Mouse (Mus musculus): ENCODE results near the gene Stk11.

Gene Stk11

GRCm38 (mm10) chr10:80115290-80115943, at the start of gene Stk11:
TSS of gene Stk11 (plus strand) at chr10:80115803.
- DNase-seq (ENCODE audit: low spot score in 2 of 2): peak; percentile 100

GRCm38 (mm10) chr10:80069251-80069650, 46.4 kb upstream of the Stk11 start:
- no peak for DNase-seq (ENCODE audit: low spot score in 2 of 2)

- no peak for DNase-seq (ENCODE audit: low spot score in 2 of 2)
These were observed 45.6 kb upstream of the Stk11 start for GRCm38 (mm10) chr10:80069948-80070450.

- peak; percentile 45 to 67 for DNase-seq (ENCODE audit: low spot score in 2 of 2)
These were observed 44.6 kb upstream of the Stk11 start for GRCm38 (mm10) chr10:80070837-80071515.

- DNase-seq (ENCODE audit: low spot score in 2 of 2): no peak
These were observed 44.1 kb upstream of the Stk11 start for GRCm38 (mm10) chr10:80071516-80071900.

GRCm38 (mm10) chr10:80072623-80073489, 42.7 kb upstream of the Stk11 start:
- no peak for DNase-seq (ENCODE audit: low spot score in 2 of 2)

- DNase-seq (ENCODE audit: low spot score in 2 of 2): peak; percentile 93
These were observed 40.6 kb upstream of the Stk11 start for GRCm38 (mm10) chr10:80074813-80075601.

- no peak for DNase-seq (ENCODE audit: low spot score in 2 of 2)
These were observed 39.7 kb upstream of the Stk11 start for GRCm38 (mm10) chr10:80075924-80076323.

- DNase-seq (ENCODE audit: low spot score in 2 of 2): no peak
These were observed 39.2 kb upstream of the Stk11 start for GRCm38 (mm10) chr10:80076386-80076785.

GRCm38 (mm10) chr10:80077312-80077711, 38.3 kb upstream of the Stk11 start:
- DNase-seq (ENCODE audit: low spot score in 2 of 2): no peak

GRCm38 (mm10) chr10:80078366-80078765, 37.2 kb upstream of the Stk11 start:
- no peak for DNase-seq (ENCODE audit: low spot score in 2 of 2)

- peak; percentile 55 to 70 for DNase-seq (ENCODE audit: low spot score in 2 of 2)
These were observed 35.1 kb upstream of the Stk11 start for GRCm38 (mm10) chr10:80080396-80081070.

- peak; percentile 62 to 78 for DNase-seq (ENCODE audit: low spot score in 2 of 2)
These were observed 34.5 kb upstream of the Stk11 start for GRCm38 (mm10) chr10:80081075-80081474.

- no peak for DNase-seq (ENCODE audit: low spot score in 2 of 2)
These were observed 30.7 kb upstream of the Stk11 start for GRCm38 (mm10) chr10:80084817-80085487.

- DNase-seq (ENCODE audit: low spot score in 2 of 2): no peak
These were observed 28.8 kb upstream of the Stk11 start for GRCm38 (mm10) chr10:80086847-80087246.

- no peak for DNase-seq (ENCODE audit: low spot score in 2 of 2)
These were observed 28.1 kb upstream of the Stk11 start for GRCm38 (mm10) chr10:80087483-80087882.

GRCm38 (mm10) chr10:80089146-80089545, 26.5 kb upstream of the Stk11 start:
- DNase-seq (ENCODE audit: low spot score in 2 of 2): no peak

GRCm38 (mm10) chr10:80091527-80091926, 24.1 kb upstream of the Stk11 start:
- no peak for DNase-seq (ENCODE audit: low spot score in 2 of 2)

- DNase-seq (ENCODE audit: low spot score in 2 of 2): no peak
These were observed 22.9 kb upstream of the Stk11 start for GRCm38 (mm10) chr10:80092690-80093089.

- DNase-seq (ENCODE audit: low spot score in 2 of 2): no peak
These were observed 21.5 kb upstream of the Stk11 start for GRCm38 (mm10) chr10:80094085-80094484.
